Mouse (Mus musculus): ENCODE results near the gene Hoxa10.

GRCm38 (mm10) chr6:52215070-52215469, 25.6 kb downstream of the Hoxa10 start:
- no peak for TF ChIP-seq CTCF (IDR thresholded peaks at IDR 0.05)
- TF ChIP-seq EP300 (IDR thresholded peaks at IDR 0.05): no peak
